Mouse (Mus musculus) intestine, embryonic 15.5 days (tissue): ENCODE data around the gene Taf11. TPM values are rescaled to one million over a fixed set of nuclear protein-coding genes. Genes with fewer than 3 reads are reported as not detected.
A peak's percentile ranks its signal among the peaks of the same experiment; 100 is the strongest.

Source experiments
- ATAC-seq: fragments of 200-750 bp; cut with Nextera tagmentation; 2 replicates; pipeline ENCODE4 v1.8.0; 2017; ENCODE audit warnings: moderate TSS enrichment, moderate library complexity
- H3K27ac ChIP-seq: fragments of 300-500 bp; sonication (generic); 2 replicates; pipeline ENCODE4 v1.5.1; 2015; ENCODE audit warnings: mild to moderate bottlenecking, inconsistent platforms
- H3K27me3 ChIP-seq: fragments of 300-500 bp; sonication (generic); replicated peaks from 2 replicates; pipeline ENCODE4 v1.6.1; 2015; ENCODE audit warnings: inconsistent platforms
- H3K36me3 ChIP-seq: fragments of 300-500 bp; sonication (generic); 2 replicates; pipeline ENCODE4 v1.6.1; 2015; ENCODE audit warnings: inconsistent platforms
- H3K4me1 ChIP-seq: fragments of 300-500 bp; sonication (generic); replicated peaks from 2 replicates; pipeline ENCODE4 v1.6.1; 2015; ENCODE audit warnings: inconsistent platforms
- H3K4me2 ChIP-seq: fragments of 300-500 bp; sonication (generic); replicated peaks from 2 replicates; pipeline ENCODE4 v1.6.1; 2015; ENCODE audit warnings: mild to moderate bottlenecking, inconsistent platforms
- H3K4me3 ChIP-seq: fragments of 300-500 bp; sonication (generic); replicated peaks from 2 replicates; pipeline ENCODE4 v1.5.1; 2015; ENCODE audit warnings: inconsistent platforms
- H3K9ac ChIP-seq: fragments of 300-500 bp; sonication (generic); 2 replicates; pipeline ENCODE4 v1.6.1; 2015; ENCODE audit warnings: inconsistent platforms
- H3K9me3 ChIP-seq: fragments of 300-500 bp; sonication (generic); 2 replicates; pipeline ENCODE4 v1.6.1; 2016; ENCODE audit warnings: inconsistent platforms
- WGBS: fragments of 180-500 bp; shearing (Covaris S2); methylation state at CpG from one replicate; pipeline ENCODE4 v1.1.7; 2015; 5-methylcytosine and 5-hydroxymethylcytosine counted together
- polyA plus RNA-seq: library from polyadenylated mRNA; unstranded; fragments of >200 nt; fragmentation: Nextera tagmentation; extraction: Ambion mirVana; gene quantifications from 2 replicates; pipeline ENCODE4 v1.2.1, GENCODE M21; 2015

Taf11 gene
- polyA plus RNA-seq, 1 experiment from 2014 or later, result 54.4 TPM

DNA sequence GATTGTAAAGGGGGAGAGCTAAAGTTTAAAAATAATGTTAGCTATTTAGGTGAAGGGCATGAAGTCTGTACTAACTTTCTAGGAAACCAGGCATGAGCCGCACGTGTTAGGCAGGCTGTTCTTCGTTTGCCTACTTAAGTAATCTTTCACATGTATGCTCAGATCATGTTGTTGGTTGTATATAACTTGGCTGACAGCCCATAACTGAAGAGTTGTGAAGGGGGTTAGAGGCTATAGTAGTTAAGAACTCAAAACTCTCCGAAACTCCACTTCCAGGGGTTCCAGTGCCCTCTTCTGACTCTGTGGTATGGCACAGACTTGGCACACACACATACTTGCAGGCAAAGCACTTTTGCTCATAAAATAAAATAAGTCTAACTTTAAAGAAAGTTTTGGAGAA is 42.9 kb downstream of the Taf11 start:
- Histone ChIP-seq H3K9ac (no peak overlapping the region), H3K36me3 (no peaks in the 10 kb centered on the region), H3K4me1 (no peaks in the 10 kb centered on the region), H3K4me3 (no peak overlapping the region), H3K9me3 (no peaks in the 10 kb centered on the region), H3K4me2 (no peak overlapping the region), H3K27me3 (no peaks in the 10 kb centered on the region), H3K27ac (no peak overlapping the region)
- WGBS, result 65% methylated on average over 4 of the region's 4 CpGs
- ATAC-seq, result no peak

DNA sequence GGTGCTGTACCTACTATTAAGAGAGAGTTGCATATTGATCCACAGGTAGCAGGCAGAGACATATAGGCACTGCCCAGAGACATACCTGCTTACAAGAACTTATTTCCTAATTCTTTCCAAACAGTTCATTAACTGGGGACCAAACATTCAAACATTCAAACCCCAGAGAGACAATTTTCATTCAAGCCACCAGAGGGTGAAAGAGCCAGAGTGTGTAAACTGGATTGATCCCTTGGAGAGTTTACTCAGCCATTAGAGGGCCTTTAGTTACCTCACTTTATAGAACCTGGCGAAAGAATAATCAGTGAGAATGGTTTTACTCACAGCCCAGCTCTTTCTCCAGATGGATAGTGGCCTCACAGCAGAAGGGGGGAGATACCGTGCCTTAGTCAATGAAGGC is 44.2 kb downstream of the Taf11 start:
- H3K27me3 ChIP-seq, result no peaks in the 10 kb centered on the region

DNA sequence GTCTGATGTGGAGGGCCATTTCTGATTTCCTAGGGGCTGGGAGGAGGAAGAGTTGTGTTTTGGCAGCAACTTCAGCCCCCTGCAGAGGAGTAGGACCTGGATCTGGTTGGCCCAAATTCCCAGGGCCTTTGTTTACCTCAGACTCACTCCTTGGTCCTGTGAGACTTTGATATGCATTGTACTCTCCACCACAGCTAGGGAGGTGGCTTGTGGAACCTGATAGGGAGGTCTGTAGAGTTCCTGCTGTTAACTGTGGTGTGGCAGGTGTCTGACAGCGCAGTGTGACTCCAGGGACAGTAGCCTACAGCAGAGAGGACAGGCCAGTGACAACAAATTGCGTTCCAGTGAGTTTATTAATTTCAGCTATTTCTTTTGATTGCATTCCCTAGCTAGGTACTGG is 50.5 kb downstream of the Taf11 start:
- 63% methylated on average over 2 of the region's 2 CpGs for WGBS

More for the DNA sequence above, 44.2 kb downstream of the Taf11 start:
- no peak overlapping the region for H3K4me2 ChIP-seq
- H3K9ac ChIP-seq, result no peak overlapping the region
- H3K36me3 ChIP-seq, result no peaks in the 10 kb centered on the region
- no peak overlapping the region for H3K27ac ChIP-seq
- no peaks in the 10 kb centered on the region for H3K9me3 ChIP-seq
- no peak for ATAC-seq
- no peak overlapping the region for H3K4me3 ChIP-seq
- H3K4me1 ChIP-seq, result no peaks in the 10 kb centered on the region
- WGBS, result 64% methylated on average over 2 of the region's 2 CpGs

GRCm38 (mm10) chr17:27857649-27858475 is 51.8 kb downstream of the Taf11 start:
- Histone ChIP-seq H3K27ac (no peak overlapping the region), H3K4me2 (peak overlapping the region; percentile 82), H3K9ac (peak overlapping the region; percentile 81; the same call in 1 of the 2 replicates), H3K36me3 (peaks cover 3% of the 10 kb centered on the region; the same call in 1 of the 2 replicates), H3K4me1 (peaks cover 13% of the 10 kb centered on the region), H3K9me3 (no peaks in the 10 kb centered on the region), H3K4me3 (peak overlapping the region; percentile 92), H3K27me3 (no peaks in the 10 kb centered on the region)
- no peak for ATAC-seq
- WGBS, result 38% methylated on average over 11 of the region's 11 CpGs

More for the DNA sequence above, 50.5 kb downstream of the Taf11 start:
- peaks cover under 1% of the 10 kb centered on the region; the same call in 1 of the 2 replicates for H3K36me3 ChIP-seq
- H3K4me3 ChIP-seq, result no peak overlapping the region
- H3K9ac ChIP-seq, result no peak overlapping the region
- no peak overlapping the region for H3K27ac ChIP-seq
- peaks cover 13% of the 10 kb centered on the region for H3K4me1 ChIP-seq
- ATAC-seq, result no peak
- H3K9me3 ChIP-seq, result no peaks in the 10 kb centered on the region
- H3K27me3 ChIP-seq, result no peaks in the 10 kb centered on the region
- no peak overlapping the region for H3K4me2 ChIP-seq

GRCm38 (mm10) chr17:27856798-27857648 is 52.6 kb downstream of the Taf11 start:
- peak; percentile 82 for ATAC-seq

GRCm38 (mm10) chr17:27856265-27856797 is 53.3 kb downstream of the Taf11 start, which contains the start of gene Uhrf1bp1:
Gene Uhrf1bp1, plus strand, starts transcription at chr17:27856441.
- under 1% methylated on average over 54 of the region's 54 CpGs for WGBS
- peak within 1 kb of the TSS; percentile 81 for H3K9ac ChIP-seq
- peak; percentile 92 for ATAC-seq
- H3K36me3 ChIP-seq, result peaks cover 11% of the 10 kb centered on the region; the same call in 1 of the 2 replicates
- peak within 1 kb of the TSS; percentile 80 for H3K27ac ChIP-seq
- H3K4me3 ChIP-seq, result peak within 1 kb of the TSS; percentile 92
- peaks cover 13% of the 10 kb centered on the region for H3K4me1 ChIP-seq
- no peaks in the 10 kb centered on the region for H3K9me3 ChIP-seq
- H3K27me3 ChIP-seq, result no peaks in the 10 kb centered on the region
- H3K4me2 ChIP-seq, result peak within 1 kb of the TSS; percentile 82

More at GRCm38 (mm10) chr17:27856798-27857648, 52.6 kb downstream of the Taf11 start:
- Histone ChIP-seq H3K27me3 (no peaks in the 10 kb centered on the region), H3K4me3 (peak overlapping the region; percentile 92), H3K4me1 (peaks cover 13% of the 10 kb centered on the region), H3K27ac (peak overlapping the region; percentile 80), H3K36me3 (peaks cover 11% of the 10 kb centered on the region; the same call in 1 of the 2 replicates), H3K4me2 (peak overlapping the region; percentile 82), H3K9ac (peak overlapping the region; percentile 81), H3K9me3 (no peaks in the 10 kb centered on the region)
- 2% methylated on average over 52 of the region's 52 CpGs for WGBS

Other genes starting within 250 kb of the Taf11 start
- 14.1 and 17.1 TPM in 2 replicates for gene Spdef, start 180.9 kb downstream of the Taf11 start, polyA plus RNA-seq
- 19.0 and 22.1 TPM in 2 replicates for gene D17Wsu92e, start 89.2 kb downstream of the Taf11 start, polyA plus RNA-seq
- 250 and 266 TPM in 2 replicates for gene Snrpc, start 71.7 kb downstream of the Taf11 start, polyA plus RNA-seq
- gene Uhrf1bp1, start 53.4 kb downstream of the Taf11 start, polyA plus RNA-seq, result 3.9 and 4.1 TPM in 2 replicates
- 12.5 and 13.3 TPM in 2 replicates for gene Anks1, start 538 bp downstream of the Taf11 start, polyA plus RNA-seq
- 1.2 and 1.6 TPM in 2 replicates for gene Tcp11, start 170.8 kb upstream of the Taf11 start, polyA plus RNA-seq
- 2.0 and 2.5 TPM in 2 replicates for gene Scube3, start 232.3 kb upstream of the Taf11 start, polyA plus RNA-seq